Mouse (Mus musculus): ENCODE measurements around the gene Tmed9.

Gene Tmed9

DNA sequence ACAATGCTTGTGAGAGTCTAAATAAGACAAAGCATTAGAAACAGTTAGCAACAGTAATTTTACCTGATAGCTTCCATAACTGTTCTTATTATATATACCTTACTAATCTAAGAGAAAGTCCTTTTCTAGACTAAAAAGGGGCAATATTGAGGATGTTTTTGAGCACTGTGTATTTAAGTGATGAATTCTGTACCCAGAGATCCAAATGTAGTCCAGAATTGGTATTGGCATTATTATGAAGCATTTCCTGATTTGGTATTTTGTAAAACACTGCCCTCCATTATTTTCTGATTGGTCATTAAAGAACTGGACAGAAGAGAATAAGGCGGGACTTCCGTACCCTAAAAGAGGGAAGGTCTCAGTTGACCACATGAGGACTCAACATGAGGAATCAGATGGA lies at the start of gene Tmed9:
TSS of gene Tmed9 (plus strand) at position 301 of the 400 bp plus-strand sequence.
- DNase-seq, result no peak

GRCm38 (mm10) chr13:55523951-55524600 lies 49.5 kb upstream of the Tmed9 start:
- no peak for DNase-seq

- DNase-seq, result no peak
Observed at GRCm38 (mm10) chr13:55525733-55526553, 47.6 kb upstream of the Tmed9 start.

DNA sequence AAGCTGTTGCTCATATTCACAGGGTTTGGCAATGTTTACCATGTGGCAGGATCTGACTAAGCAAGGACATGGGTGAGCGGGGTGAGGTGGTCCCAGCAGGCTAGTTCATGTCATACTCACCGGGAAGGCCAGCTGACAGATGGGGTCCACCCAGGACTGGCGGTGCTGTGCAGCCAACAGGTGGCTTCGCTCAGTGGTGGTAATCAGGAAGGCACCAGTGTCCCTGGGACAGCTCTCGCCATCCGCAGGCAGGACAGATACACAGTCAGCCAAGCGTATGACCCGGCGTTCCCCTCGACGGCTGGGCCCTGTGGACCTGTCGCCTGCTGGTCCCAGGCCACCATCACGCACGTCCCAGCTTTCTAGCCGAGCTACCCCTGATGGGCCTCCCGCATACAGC lies 46.3 kb upstream of the Tmed9 start:
- DNase-seq, result no peak

GRCm38 (mm10) chr13:55527834-55528772 lies 45.4 kb upstream of the Tmed9 start:
- no peak for DNase-seq

GRCm38 (mm10) chr13:55529198-55529915 lies 44.2 kb upstream of the Tmed9 start, which contains the start of gene Dok3:
Gene Dok3 (minus strand): TSS chr13:55529296.
- DNase-seq, result no peak

- DNase-seq, result no peak
Observed at GRCm38 (mm10) chr13:55535191-55535590, 38.3 kb upstream of the Tmed9 start.

GRCm38 (mm10) chr13:55535796-55536193 lies 37.7 kb upstream of the Tmed9 start:
- DNase-seq, result no peak

DNA sequence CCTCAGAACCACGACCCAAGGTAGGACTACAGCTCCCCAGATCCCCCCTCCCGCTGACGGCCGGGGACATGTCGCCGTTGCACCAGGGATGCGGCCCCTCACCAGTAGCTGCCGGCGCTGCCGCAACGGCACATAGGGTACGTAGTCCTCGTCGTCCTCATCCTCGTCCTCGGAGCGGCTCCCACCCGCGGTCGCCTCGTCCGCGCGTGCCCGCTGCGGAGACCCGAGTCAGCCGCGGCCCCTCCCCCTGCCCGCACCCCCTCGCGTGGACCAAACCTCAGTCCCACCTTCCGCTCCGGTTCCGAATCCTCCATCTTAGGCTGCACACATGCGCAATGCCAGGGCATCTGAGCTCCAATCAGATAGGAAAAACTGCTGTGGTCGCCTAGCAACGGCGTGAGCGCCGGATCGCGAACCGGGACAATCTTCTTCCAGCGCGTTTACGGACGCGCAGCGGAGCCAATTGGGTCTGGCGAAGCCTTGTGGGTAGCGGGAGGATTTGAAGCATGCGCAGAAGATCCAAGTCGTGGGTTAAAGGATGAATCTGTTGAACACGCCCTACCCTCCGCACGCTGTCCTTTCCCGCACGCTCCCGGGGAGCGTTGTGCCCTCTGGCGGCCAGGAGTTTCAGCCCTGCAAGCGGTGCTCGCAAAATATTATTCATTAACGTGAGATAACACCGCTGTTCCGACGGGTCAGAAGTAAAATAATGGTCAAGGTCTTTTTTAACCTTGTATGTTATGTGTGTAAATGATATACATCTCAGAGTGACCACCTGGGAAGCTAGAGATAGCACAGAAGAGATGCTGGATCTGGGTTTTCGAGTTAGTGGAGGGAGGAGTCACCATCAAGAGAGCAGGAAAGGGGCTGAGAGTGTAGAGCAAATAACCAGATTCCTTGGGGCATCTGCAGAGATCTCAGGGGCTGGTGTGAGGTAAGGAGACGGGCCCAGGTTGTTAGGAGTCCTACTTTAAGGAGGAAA lies 37.0 kb upstream of the Tmed9 start, which contains the start of gene Ddx41:
TSS of gene Ddx41 (minus strand) at position 465 of the 982 bp plus-strand sequence.
- DNase-seq, result peak; percentile 98

- DNase-seq, result peak; percentile 36
Observed at GRCm38 (mm10) chr13:55540933-55541332, 32.6 kb upstream of the Tmed9 start.

DNA sequence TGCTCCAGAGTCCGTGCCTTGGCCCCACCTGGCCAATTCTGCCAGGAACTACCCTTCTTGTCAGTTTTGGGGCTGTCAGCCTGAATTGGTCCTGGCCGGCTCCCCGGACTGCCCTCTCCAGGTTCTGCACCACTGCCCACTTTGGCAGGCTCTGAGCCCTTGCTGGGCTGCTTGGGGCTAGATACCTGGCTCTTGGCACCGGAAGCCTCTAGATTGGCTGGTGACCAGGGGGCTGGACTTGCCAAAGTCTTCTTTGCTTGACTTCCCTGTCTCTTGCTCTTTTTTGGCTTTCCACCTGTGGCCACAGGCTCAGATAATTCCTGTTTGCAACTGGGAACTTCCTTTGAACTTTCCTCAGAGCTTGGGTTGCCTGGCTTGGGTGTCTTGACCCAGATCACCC lies 30.6 kb upstream of the Tmed9 start:
- peak; percentile 48 for DNase-seq

DNA sequence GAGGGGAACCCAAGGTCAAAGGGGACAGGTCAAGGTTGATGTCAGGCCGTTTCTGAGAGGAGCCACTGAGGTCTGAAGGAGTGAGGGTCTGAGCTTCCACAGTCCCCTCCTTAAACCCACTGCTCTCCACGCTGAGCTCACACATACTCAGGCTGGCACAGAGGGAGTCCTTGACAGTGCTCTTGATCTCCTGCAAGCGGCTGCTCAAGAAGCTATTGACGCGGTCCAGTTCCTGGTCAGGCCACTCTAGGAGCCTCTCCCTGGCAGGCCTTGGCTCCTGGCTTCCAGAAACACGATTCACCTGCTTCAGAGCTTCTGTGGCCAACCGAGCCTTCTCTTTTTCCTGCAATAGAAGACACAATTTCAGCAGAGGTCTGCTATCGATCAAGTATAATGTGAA lies 30.1 kb upstream of the Tmed9 start:
- DNase-seq, result peak; percentile 44

DNA sequence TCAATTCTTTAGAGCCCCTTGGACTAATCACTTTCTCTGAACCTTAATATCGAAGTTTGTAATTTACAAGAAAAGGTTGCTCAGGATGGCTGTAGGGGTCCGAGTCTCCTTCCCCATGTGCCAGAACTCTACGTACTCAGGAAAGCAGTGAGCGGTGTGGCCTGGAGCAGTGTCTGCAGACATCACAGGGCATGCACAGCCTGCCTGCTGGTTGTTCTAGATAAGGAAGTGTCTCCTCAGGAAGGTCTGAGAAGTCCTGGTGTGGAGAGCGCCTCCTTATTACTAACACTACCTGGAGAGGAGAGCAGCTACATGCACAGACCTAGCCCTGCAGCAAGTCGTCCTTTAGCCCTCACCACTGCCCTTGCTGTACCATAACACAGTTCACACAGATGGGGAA lies 28.7 kb upstream of the Tmed9 start:
- no peak for DNase-seq

- no peak for DNase-seq
Observed at GRCm38 (mm10) chr13:55547916-55548315, 25.6 kb upstream of the Tmed9 start.

DNA sequence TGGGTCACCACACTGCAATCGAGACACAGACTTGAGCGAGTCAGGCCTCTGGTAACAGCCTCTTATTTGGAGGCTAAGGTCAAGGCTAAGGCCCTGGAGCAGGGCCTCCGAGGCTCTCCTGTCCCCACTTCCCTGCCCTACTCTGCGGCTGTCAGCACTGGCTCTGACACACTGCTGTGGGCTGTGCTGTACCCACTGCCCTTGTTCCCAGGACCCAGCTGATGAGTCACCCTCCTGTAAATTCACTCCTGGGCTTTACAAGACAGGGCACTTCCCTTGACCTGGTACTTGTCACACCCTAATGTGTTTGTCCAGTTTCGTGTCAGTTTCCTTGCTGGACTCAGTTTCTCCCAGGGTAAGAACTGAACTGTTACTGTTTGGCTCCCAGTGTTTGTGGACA lies 25.1 kb upstream of the Tmed9 start:
- no peak for DNase-seq

GRCm38 (mm10) chr13:55549061-55549460 lies 24.5 kb upstream of the Tmed9 start:
- DNase-seq, result no peak

- DNase-seq, result no peak
Observed at GRCm38 (mm10) chr13:55555921-55556320, 17.6 kb upstream of the Tmed9 start.

GRCm38 (mm10) chr13:55557499-55557898 lies 16.0 kb upstream of the Tmed9 start:
- DNase-seq, result peak; percentile 33

GRCm38 (mm10) chr13:55563266-55563879 lies 10.2 kb upstream of the Tmed9 start:
- no peak for DNase-seq

DNA sequence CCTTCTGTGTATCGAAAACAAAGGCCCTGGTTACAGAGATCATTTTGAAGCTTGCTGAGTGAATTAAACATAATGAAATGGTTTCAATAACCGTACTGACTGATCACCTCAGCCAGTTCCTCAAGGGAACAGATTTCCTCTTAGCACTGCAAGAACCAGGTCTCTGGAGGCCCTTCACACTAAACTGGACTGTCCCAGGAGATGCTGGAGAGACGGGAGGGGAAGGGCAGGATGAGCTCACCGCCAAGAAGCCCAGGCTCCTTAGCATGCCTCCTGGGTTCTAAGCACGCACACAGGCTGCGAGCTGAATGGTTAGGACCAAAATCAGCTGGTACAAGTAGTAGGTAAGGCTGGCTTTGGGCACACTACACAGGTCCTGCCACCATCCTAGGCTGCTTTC lies 6.5 kb upstream of the Tmed9 start:
- DNase-seq, result no peak

DNA sequence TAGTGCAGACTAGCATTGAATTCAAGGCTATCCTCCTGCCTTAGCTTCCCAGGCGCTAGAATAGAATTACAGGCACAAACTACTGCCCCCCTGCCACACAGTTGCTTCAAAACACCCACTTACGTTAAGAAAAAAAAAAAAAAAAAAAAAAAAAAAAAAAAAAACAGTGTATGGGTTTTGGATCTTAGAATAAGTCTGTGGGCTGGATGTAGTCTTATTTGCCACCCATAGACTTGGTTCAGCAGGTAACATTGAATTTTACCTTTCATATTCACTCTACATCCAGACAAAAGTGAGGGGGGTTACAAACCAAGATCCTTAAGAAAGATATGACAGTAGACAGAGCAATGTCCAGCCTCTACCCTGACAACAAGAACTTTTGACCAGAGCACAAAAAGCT lies 5.6 kb upstream of the Tmed9 start:
- DNase-seq, result no peak

Measured in lung, postnatal 14 days (tissue).